Mouse (Mus musculus) 3T3-L1 (cell line): ENCODE data around the gene Plxnb3.
"Not testable (repeated sequence)": the region's sequence is repeated elsewhere in the genome, so short reads cannot be mapped to it uniquely, and the experiment has no call there.

ENCODE experiments used
- DNase-seq: peaks from one replicate; pipeline ENCODE4 v3.0.0-alpha.2; 2015; ENCODE audit warnings: low read depth, low spot score

The Plxnb3 gene

GRCm38 (mm10) chrX:73756334-73757140 lies at the start of gene Plxnb3:
Plxnb3 (plus strand) TSS chrX:73757090.
- no peak for DNase-seq

- DNase-seq, result peak; percentile 75
These were observed 41.3 kb upstream of the Plxnb3 start for GRCm38 (mm10) chrX:73715476-73716108.

DNA sequence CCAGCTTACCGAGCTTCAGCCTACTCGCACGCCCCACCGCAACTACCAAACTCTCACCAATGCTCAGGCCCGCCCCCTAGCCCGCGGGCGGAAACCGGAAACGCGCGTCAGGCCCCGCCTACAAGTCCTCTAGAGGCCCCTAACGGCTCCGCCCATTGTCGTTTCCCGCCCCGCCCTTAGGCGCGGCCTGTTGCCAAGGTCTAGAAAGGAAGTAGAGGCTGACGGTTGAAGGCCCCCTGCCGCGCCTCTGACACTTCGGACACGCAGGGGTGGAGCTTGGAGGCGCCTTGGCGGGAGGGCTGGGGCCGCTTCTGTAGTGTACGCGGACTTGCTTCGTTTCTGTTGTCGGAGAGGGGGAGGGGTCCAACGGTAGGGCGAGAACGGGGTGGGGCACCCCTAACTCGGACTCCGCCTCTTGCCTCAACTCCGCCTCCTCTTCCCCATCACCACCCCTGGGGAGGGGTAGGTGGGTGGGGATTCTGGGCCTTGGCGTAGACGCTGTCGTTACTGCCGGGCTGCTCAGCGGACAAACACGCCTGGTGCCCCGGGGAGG lies 40.7 kb upstream of the Plxnb3 start, which contains the start of the genes Bcap31 and Abcd1:
Gene Bcap31, minus strand, starts transcription at position 67 of the 553 bp plus-strand sequence.
Gene Abcd1, plus strand, starts transcription at position 489 of the 553 bp plus-strand sequence.
- DNase-seq, result peak; percentile 96

- DNase-seq, result peak; percentile 59
These were observed 40.0 kb upstream of the Plxnb3 start for GRCm38 (mm10) chrX:73716709-73717545.

- no peak for DNase-seq
These were observed 39.2 kb upstream of the Plxnb3 start for GRCm38 (mm10) chrX:73717667-73718066.

DNA sequence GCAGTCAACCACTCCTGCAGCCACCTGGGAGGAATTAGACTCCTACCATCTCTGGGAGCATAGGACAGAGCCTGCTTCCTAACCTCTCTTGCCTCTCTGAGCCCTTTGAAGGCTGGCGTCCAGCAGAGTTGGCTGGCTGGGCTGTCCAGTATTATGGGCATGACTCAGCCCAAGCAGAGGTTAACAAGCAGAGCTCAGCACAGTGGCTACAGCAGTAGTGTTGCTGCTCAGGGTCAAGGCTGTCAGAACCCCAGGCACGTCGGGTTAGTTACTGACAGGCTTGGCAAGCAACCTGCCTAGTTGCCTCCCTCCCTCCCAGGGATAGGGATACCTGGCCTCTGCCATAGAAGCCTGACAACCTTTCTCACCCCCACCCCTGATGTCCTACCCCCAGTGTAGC lies 38.6 kb upstream of the Plxnb3 start:
- peak; percentile 74 for DNase-seq

GRCm38 (mm10) chrX:73718686-73719362 lies 38.1 kb upstream of the Plxnb3 start:
- DNase-seq, result peak; percentile 64

GRCm38 (mm10) chrX:73730908-73731307 lies 26.0 kb upstream of the Plxnb3 start:
- DNase-seq, result no peak

GRCm38 (mm10) chrX:73738155-73738554 lies 18.7 kb upstream of the Plxnb3 start:
- DNase-seq, result no peak

GRCm38 (mm10) chrX:73739151-73739550 lies 17.7 kb upstream of the Plxnb3 start:
- DNase-seq, result no peak

DNA sequence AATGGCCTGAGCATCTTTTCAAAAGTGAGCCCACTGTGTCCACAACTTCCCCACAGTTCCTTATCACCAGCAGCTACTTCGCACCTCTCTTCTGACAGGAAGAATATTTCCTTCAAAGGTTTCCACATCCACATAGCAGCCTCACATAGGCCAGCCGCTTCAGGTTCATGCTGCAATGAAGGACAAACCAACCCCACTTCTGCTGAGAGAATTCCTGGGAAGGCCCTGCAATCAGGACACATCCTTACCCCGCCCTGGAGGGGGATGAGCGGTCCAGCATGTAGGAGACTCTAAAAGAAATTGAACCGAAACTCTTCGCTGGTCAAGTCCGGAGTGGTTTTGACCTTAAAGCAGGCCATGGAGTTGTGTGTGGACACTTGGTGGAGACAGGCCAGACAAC lies 17.0 kb upstream of the Plxnb3 start:
- DNase-seq, result not testable (repeated sequence)

GRCm38 (mm10) chrX:73744774-73745481 lies 12.0 kb upstream of the Plxnb3 start:
- peak; percentile 28 for DNase-seq

DNA sequence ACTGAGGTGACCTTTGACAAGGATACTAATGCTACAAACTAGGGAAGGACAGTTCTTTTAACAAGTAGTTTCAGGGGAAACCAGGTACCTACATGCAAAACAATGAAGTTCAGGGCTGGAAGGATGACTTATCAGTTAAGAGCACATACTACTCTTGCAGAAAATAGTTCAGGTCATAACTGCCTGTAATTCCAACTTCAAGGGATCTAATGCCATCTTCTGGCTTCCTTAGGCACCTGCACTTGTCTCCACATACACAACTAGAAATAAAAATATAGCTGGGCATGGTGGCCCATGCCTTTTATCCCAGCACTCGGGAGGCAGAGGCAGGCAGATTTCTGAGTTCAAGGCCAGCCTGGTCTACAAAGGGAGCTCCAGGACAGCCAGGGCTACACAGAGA lies 7.9 kb upstream of the Plxnb3 start:
- DNase-seq, result peak; percentile 20

DNA sequence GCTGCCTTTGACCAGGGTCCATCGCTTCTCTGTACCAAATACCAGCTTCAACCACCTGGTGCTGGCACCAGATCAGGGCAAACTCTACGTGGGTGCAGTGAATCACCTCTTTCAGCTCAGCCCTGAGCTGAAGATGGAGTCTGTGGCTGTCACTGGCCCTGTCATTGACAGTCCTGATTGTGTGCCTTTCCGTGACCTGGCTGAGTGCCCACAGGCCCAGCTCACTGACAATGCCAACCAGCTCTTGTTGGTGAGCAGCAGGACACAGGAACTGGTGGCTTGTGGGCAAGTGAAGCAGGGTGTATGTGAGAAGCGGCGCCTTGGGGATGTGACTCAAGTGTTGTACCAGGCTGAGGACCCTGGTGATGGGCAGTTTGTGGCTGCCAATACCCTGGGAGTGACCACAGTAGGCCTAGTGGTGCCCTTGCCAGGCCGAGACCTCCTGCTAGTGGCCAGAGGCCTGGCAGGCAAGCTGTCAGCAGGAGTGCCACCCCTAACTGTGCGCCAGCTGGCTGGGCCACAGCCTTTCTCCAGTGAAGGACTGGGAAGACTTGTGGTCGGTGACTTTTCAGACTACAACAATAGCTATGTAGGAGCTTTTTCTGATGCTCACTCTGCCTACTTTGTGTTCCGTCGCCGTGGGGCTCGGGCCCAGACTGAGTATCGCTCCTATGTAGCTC lies 1.9 kb downstream of the Plxnb3 start:
- no peak for DNase-seq

GRCm38 (mm10) chrX:73765311-73765710 lies 8.4 kb downstream of the Plxnb3 start:
- DNase-seq, result peak; percentile 37

- no peak for DNase-seq
These were observed 10.4 kb downstream of the Plxnb3 start for GRCm38 (mm10) chrX:73767267-73767666.

GRCm38 (mm10) chrX:73774168-73774760 lies 17.4 kb downstream of the Plxnb3 start, which contains the start of gene Srpk3:
Srpk3 (plus strand) TSS chrX:73774405.
- DNase-seq, result no peak

DNA sequence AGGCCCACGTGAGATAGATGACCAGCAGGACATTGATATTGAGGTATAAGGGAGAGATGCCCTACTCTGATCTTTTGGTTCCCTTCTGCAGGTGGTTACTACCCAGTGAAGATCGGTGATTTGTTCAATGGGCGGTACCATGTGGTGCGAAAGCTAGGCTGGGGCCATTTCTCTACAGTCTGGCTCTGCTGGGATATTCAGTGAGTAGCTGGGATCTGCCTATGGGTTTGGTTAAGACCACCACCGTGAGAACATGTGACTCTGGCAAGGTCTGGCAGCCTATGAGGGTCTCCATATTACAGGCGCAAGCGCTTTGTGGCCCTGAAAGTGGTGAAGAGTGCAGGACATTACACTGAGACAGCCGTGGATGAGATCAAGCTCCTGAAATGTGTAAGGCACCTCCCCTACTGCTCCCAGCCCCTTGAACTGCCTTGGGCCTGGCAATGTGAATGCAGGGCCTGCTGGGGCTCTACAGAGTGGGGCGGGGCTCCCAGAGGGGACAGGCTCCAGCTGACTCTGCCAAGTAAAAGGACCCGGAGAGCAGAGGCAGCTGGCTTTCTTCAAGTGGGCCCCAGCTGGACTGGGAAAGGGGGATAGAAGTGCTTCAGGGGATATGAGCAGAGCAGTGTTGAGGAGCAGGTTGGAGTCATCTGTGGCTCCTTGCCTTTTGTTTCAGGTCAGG lies 18.1 kb downstream of the Plxnb3 start:
- no peak for DNase-seq

- no peak for DNase-seq
These were observed 25.3 kb downstream of the Plxnb3 start for GRCm38 (mm10) chrX:73782227-73782626.
